Mouse (Mus musculus): ENCODE measurements around the gene Banf1.
A peak's percentile ranks its signal among the peaks of the same experiment; 100 is the strongest.
"Not testable (repeated sequence)": the region's sequence is repeated elsewhere in the genome, so short reads cannot be mapped to it uniquely, and the experiment has no call there.

The Banf1 gene

DNA sequence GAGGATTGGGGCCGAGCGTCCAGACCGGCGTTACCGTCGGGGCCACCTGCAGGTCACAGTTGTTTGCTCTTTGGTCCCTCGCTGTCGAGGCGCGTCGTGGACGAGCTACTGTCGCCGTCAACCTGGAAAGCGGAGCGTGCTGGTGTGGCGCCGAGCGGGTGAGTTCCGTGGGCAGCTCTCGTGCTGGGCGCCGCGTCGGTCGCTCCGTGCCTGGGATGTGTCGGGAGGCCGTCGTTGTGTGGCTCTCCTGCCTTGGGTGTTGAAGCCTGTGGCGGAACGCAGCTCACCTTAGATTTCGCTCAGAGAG, at the start of gene Banf1:
Banf1 (minus strand) TSS at position 116 of the 307 bp plus-strand sequence.
- DNase-seq (ENCODE audit: low spot score) = no peak

DNA sequence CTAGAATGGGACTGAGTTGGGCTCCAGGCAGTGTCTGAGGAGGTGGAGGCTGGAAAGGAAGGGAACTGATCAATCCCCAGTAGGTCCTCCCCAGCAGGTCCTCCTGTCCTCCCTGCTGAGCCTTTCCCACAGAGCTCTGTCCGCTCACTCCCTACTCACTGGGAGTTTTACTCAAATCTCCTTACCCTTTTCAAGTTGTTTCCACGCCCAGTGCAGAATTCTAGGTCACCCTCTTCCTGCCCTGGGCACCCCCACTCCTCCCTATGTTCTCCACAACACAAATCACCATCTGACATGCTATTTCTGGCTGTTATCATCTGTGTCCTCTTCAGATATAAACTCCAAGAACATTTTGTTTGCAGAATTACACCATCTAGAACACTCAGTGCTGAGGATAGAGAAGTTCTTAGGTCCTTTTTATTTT, 47.6 kb upstream of the Banf1 start:
- no peak for DNase-seq (ENCODE audit: low spot score)

DNA sequence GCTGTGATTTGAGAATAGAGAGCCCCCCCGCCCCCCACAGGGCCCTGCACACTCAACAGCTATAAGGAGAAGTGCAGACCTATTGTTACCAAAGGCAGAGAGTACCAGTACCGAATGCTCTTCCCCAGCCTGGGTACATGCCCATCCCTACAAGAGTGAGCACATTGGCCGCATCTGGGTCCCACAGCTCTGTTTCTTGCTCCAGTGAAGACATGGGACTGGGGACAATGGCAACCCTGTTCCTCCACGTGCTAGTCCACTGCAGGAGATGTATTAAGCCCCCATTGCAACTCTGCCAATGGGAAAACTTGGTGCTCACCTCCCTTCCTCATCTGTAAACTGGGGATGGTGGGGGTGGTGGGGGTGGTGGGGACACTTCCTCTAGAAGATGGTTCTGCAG, 46.9 kb upstream of the Banf1 start:
- DNase-seq (ENCODE audit: low spot score) = no peak

DNA sequence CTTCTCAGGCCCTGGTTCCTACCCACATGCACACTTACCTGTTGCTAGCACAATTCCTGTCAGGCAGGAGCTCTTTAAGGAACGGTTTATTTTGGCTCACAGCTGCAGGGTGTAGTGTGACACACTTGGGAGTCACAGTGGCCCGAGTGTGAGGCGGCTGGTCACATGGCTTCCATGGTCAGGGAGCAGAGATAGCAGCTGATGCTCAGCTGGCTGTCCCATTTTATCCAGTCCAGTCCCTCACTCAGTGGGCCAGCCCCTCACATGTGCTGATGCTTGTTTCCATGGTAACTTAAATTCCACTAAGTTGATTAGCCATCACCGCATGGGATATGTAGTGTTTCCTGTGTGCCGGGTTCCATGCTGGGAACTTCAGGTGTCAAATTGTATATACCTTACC, 45.0 kb upstream of the Banf1 start:
- DNase-seq (ENCODE audit: low spot score) = no peak

DNA sequence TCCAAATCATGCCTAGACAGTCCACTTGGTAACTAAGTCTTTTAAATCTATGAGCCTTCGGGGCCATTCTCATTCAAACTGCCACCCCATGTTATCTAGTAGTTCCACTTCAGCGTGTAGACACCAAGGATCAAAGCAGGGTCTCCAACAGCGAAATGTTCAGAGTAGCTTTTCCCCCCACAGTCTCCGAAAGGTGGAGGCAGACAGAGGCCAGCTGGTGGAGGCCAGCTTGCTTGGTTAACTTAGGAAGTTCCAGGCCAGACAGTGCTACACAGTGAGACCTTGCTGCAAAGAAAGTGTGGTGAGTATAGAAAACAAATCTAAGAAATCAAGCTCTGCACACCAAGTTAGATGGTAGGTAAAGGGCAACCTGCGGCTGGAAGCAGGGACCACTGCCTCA, 43.7 kb upstream of the Banf1 start:
- DNase-seq (ENCODE audit: low spot score) = no peak

DNA sequence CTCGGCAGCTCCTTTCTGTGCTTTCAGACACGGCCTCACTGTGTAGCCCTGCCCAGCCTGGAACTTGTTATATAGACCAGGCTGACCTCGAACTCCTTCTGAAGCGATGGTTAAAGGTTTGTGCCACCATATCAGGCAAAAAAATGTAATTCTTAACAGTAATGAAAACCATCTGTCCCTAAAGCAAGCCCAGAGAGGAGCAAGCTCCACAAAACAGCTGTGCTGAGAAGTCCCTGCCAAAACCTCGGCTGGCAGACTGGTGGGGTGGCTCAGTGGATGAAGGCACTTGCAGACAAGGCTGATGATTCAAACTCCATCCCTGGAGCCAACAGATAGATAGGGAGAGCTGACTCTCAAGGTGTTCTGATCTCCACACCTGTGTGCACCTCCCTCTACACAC, 42.1 kb upstream of the Banf1 start:
- no peak for DNase-seq (ENCODE audit: low spot score)

DNA sequence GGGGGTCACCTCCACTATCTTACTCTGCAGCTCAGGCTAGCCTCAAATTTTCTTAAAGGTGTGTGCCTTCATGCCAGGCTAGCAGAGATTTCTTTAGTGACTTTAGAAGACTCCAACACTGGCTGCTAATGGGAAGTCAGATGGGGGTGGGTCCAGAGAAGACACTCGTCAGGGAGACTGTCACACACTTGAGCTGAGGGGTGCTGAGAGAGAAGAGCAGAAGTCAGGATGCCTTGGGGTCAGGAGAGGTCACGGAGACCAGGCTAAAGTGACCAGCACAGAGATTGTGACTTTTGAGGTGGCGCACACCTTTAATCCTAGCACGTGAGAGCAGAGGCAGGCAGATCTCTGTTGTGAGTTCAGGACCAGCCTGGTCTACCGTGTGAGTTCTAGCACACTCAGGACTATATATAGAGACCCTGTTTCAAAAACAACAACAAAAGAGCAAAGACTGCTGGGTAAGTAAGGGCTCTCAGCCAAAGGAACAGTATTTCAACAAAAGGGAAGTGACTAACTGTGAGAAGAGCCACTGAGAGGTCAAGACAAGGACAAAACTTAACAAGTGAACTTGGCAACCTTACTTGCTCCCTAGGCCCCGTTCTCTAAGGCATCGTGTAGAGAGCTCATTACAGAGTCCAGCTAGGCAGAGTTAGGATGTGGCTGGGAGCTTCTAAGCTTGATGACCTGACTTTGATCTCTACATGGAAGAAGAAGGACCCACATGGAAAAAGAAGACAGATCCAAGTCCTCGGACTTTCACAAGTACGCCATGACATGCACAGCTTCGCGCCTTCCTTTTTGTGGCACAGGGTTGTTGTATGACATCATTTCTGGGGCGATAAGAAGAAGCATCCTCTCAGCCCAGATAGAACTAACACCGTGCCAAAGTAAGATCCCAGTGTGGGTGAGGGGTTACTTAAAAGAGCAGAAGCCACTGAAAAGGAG, 41.4 kb upstream of the Banf1 start:
- DNase-seq (ENCODE audit: low spot score) = no peak

DNA sequence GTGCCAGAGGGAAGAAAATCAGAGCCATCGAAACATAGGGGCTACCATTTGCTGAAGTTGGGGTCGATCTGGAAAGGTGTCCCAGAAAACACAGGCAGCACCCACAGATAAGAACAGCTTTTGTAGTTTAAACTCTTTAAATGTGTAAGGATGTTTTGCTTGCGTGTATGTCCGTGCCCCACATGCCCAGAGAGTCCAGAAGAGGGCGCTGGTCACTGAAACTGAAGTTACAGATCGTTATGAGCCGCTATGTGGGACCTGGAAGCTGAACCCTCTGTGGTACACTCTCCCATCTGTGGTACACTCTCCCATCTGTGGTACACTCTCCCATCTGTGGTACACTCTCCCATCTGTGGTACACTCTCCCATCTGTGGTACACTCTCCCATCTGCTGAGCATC, 40.2 kb upstream of the Banf1 start:
- peak; percentile 42 for DNase-seq (ENCODE audit: low spot score)

DNA sequence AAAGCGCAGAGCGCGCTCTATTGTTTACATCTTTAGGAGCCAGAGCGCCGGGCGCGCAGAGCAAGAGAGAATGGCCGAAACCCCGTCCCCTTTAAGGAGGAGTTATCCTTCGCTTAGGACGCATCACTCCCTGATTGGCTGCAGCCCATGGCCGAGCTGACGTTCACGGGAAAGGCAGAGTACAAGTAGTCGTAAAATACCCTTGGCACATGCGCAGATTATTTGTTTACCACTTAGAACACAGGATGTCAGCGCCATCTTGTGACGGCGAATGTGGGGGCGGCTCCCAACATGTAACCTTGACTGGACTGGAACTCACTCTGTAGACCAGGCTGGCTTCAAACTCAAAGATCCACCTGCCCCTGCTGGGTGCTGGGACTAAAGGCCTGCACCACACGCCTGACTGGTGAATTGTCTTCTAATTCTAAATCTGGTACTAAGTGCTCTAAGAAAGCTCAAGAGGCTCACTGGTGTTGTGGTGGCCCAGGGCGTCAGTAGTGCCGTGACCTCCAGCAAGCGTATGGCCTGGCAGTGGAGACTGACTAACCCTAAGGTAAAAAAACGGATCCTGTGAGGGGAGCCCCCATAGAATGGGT, 39.7 kb upstream of the Banf1 start:
- DNase-seq (ENCODE audit: low spot score) = peak; percentile 62

DNA sequence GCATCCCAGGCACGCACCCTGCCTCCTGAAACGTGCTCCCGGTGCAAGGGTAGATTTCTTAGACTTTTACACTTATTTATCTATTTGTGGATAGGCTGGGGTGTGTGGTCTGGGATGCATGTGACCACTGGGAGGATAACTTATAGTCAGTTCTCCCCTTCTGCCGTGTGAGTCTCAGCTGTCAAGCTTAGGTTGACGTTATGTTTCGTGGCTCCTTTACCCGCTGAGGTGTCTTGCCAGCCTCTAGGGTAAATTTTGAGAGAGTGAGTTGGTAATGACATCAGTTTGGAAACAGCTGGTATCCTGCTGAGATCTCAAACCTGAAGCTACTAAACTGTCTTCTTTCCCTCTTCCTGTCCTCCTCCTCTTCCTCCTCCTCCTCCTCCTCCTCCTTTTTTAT, 39.0 kb upstream of the Banf1 start:
- DNase-seq (ENCODE audit: low spot score) = no peak

DNA sequence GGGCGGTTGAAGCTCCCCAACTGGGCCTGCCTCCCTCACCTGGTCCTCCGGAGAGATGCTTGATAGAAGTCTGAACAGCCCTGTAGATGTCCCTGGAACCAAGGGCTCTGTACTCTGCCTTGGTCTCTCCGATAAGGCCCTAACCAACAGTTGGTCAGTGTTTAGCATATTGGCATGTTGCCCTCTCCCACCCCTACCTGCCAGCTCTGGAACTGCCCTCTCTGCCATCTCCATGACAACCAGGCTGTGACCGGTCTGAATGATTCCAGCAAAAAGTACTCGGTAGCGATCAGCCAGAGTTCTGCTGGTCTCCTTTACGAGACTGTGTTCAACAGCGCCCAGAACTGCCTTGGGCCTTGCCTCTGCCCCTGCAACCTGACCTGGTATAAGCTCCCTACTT, 35.3 kb upstream of the Banf1 start, which contains the start of gene Tsga10ip:
Tsga10ip (minus strand) TSS at position 234 of the 400 bp plus-strand sequence.
- DNase-seq (ENCODE audit: low spot score) = no peak

DNA sequence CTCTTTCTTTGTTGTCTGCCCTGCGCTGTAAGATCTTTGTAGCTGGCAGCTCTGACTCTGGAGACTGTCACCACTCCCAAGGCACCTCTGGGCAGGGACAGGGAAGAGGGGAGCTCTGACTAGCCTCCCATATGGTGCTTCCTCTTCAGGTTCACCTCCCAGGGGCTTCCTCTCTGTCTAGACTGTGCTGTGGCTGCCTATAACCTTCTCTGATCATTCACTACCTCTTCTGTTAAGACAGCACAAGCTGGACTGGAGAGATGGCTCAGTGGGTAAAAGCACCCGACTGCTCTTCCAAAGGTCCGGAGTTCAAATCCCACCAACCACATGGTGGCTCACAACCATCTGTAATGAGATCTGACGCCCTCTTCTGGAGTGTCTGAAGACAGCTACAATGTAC, 34.1 kb upstream of the Banf1 start:
- DNase-seq (ENCODE audit: low spot score) = not testable (repeated sequence)

DNA sequence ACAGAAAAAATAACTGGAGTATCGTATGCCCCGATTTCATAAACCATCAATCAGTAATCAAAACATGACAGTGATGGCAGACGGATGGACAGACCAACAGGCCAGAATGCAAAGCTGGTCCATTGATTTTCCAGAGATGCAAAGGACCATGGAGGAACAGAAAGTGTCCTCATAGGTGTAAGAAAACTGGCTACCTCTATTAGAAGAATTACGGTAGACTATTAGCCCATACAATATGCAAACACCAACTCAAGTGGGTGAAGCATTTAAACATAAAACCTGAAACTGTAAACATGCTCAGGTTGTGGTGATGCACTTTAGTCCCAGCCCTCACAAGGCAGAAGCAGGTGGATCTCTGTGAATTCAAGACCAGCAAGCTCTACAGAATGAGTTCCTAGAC, 28.4 kb upstream of the Banf1 start:
- no peak for DNase-seq (ENCODE audit: low spot score)

DNA sequence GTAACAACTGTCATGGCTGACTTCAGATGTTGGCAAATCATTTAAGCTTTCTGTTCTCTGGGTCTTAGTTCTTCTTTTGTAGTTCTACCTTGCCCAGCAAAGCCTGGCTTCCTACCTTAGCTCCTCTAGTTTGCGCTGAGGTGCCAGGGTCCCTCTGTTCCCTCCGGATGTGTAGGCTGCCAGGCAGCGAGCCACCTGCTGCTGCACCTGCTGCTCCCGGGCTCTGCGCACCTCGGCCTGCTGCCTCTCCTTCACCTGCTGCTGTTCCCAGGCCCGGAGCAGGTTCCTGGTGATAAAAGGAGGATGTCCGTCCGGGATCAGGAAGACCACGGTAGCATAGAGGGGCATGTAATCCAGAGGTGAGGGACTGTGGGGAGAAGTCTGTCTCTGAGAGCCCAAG, 27.2 kb upstream of the Banf1 start:
- no peak for DNase-seq (ENCODE audit: low spot score)

DNA sequence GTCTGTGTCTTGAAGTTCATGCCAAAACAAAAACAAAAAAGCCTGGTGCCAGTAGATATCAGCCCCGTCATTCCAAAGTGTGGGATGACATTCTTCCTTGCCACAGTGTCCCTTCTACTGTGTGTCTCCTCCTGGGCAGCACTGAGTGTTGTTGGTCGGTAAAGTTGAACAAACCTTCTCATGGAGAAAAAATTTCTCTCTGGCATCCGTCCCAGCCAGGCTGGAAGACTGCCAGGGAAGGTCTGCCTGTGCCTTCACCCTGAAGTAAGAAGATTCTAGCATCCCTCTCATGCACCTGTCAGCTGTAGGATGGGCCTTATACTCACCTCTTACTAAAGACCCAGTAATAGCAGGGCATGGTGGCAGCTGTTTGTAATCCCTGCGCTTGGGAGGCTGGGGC, 25.9 kb upstream of the Banf1 start:
- DNase-seq (ENCODE audit: low spot score) = no peak

DNA sequence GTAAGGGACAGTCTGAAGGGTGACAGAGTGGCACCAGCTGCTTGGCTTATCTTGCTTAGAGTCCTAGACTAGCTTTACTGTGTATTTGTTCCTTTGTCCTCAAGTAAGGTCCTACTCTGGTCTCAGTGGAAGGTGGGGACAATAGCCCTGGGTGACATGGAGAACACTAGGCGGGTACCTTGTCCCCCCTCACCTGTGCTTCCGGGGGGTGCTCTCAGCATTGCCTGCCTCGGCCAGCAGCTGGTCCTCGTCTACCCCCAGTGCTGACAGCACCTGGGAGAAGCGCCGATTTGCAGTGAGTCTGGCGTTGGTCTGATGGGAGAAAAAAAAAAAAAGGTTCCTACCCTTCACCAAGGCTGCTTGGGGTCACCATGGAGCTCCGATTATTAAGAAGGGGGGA, 23.4 kb upstream of the Banf1 start:
- no peak for DNase-seq (ENCODE audit: low spot score)

DNA sequence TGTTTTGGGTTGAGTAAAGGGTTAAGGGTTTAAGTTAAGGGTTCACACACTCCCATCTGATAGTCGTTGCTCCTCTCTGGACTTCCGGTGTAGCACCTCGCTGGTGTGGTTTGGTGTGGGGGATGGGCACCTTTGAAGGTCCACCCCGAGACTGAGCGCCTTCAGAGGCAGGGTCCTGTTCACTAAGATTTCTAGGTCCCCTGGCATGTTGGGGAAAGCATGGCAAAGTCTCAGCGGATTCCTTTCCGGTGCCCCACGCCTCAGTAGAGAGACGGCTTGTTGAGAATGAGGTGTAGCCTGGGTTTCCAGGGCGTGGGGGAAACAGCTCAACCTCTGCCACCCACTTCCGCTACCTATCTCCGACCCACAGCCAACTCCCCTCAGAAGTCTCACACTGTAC, 22.7 kb upstream of the Banf1 start:
- DNase-seq (ENCODE audit: low spot score) = peak; percentile 71

DNA sequence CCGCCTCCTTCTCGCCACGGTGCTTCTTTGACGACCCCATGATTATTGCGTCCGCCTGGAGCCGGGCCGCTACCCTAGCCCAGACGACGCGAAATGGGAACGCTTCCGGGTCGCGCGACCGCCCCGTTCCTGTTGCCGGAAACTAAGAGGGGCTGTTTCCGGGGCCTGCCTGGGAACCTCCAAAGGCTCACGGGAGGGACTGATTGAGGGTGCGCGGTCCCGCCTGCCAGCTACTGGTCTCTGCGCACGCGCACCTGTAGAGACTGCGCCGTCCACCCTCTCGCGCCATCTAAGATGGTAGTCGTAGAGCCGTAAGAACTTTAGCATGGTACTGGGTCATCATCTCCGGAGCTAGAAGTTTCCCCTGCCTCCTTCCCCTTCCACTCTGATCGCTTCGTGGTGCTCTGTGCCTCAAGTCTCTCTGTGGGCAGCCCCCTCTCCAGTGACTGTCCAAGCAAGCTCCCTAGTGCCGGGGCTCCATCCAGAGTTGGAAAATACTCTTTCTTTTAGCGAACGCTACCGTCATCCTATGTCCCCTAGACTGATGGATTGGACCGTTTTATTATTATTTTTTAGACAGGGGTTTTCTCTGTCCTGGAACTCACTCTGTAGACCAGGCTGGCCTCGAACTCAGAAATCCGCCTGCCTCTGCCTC, 21.7 kb upstream of the Banf1 start, which contains the start of gene Sart1:
Sart1 (minus strand) TSS at position 116 of the 655 bp plus-strand sequence.
- peak; percentile 93 for DNase-seq (ENCODE audit: low spot score)

DNA sequence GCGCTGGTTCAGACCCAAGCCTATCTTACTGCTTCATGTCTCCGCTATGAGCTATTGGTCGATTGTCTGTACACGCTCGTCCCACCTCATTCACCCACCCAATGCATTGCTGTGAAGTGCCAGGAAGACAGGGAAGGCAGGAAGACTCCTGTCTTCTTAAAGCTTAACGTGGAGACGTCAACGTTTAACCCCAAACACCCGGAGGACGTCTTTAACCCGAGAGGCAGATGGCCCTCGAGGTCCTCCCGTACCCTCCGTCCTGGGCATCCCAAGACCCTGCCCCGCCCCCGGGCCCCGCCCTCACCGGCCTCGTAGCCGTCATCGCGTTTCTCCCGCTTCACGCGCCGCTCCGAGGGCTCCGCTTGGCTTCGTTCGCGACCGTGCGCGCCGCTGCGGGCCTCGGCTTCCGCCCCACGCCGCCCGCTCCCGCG, 21.1 kb upstream of the Banf1 start:
- peak; percentile 41 for DNase-seq (ENCODE audit: low spot score)

DNA sequence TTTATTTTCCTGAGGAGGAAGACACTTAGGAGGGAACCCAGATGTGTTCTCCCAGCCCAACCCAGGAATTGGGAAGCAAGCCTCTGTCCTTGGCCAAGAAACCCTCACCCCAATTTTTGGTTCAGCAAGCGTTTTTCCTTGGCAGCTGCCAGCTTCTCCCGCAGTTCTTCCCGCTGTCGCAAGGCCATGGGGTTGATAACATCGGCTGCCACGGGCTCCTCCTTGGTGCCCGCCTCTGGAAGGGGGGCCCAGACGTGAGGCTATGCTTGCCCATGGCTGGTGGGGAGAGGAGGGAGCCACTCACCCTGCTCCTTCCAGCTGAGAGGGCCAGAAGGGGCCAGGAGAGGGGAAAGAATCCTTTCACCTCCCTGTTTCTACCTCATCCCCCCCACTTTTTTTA, 17.7 kb upstream of the Banf1 start:
- no peak for DNase-seq (ENCODE audit: low spot score)

DNA sequence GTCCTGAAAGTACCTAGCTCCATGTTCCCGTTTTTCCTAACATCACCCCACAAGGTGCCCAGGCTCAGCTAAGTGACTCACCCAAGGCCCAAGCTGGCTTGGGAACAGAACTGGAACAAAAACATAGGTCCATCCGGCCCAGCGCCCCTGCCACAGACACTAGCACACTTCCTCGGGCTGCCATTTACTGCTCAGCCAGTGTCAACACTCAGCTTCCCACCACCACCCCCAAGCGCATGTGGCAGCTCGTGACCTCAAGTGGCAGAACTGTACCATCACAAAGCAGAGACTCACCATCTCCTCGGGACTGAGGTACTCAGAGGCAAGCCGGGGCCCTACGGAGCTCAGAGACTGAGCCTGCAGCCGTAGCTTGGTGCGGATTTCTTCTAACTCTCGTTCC, 16.4 kb upstream of the Banf1 start:
- DNase-seq (ENCODE audit: low spot score) = no peak

DNA sequence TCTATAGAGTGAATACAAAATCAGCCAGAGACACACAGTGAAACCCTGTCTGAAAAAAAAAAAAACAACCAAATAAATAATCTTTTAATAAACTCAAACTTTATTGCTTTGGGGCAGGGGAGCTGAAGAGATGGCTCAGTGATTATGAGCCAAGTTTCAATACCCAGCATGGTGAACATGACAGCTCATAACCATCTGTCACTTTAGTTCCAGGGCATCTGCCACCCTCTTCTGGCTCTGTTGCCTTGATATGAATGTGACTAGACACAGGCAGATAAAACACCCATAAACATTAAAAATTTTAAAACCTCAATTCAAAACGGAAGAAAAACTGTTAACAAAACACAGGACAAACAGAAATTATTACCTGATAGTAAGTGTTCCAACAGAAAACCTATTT, 10.5 kb upstream of the Banf1 start:
- DNase-seq (ENCODE audit: low spot score) = no peak

DNA sequence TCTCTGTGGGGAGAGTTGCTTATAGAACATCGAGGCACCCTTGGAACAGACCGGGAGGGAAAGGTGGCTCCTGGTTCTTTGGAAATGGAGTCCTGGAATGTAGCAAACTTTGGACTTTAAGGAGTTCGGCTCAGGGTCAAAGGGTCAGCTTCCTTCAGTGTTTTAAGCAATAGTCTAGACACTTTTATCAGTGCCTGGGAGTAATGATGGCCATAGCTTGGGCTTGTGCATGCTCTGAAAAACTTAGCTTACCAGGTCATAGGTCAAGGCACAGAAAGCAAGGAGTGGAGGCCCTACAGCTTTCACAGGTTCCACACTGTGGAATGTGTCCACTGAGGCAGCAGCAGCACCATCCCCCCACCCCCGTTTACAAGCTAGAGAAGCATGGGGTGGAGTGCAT, 7.8 kb upstream of the Banf1 start:
- DNase-seq (ENCODE audit: low spot score) = peak; percentile 80

Data from yolk sac, embryonic 10.5 days (tissue).